Mouse (Mus musculus) left cerebral cortex, adult 11 months (tissue): Measurements from ENCODE around the gene Atraid.

Experiments
- DNase-seq: peaks from one replicate; pipeline ENCODE4 v3.0.0; 2022; ENCODE audit warnings: low spot score

Gene Atraid

GRCm38 (mm10) chr5:31094799-31095691 is 46.9 kb downstream of the Atraid start:
- DNase-seq = no peak

- DNase-seq = no peak
Measured at GRCm38 (mm10) chr5:31095711-31096480, 47.8 kb downstream of the Atraid start.
